Mouse (Mus musculus) urinary bladder, postnatal 14 days (tissue): ENCODE measurements at regions not wholly inside any gene's neighbourhood (a gene's known extent, or its start where the extent isn't known, plus 50 kb on each side); places are given as distances from the start of the nearest gene placed in this dataset.

Experiments
- DNase-seq: peaks from one replicate; pipeline ENCODE4 v3.0.0; 2021; ENCODE audit warnings: low spot score

DNA sequence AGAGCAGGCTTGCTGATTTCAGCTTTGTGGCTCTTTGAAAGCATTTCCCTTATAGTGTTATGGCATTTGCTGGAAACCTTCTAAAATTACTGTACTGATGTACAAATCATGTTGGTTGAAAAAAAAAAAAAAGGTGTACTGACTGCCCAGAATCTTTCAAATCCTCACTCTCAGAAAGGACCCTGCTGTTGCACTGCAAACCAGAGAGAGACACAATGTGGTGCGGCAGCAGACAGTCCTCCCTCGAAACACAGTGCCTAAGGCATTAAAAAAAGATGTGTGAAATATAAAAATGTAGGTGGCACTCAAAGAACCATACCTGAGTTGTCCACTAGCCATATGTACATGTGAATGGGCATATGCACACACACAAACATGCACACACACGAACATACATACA lies 128.3 kb downstream of the Actr3 start:
- no peak for DNase-seq

GRCm38 (mm10) chr1:125298520-125299090 lies 136.9 kb downstream of the Actr3 start:
- DNase-seq = no peak

- no peak for DNase-seq
Observed at GRCm38 (mm10) chr1:125295646-125296045, 139.9 kb downstream of the Actr3 start.

GRCm38 (mm10) chr1:125290320-125291021 lies 145.1 kb downstream of the Actr3 start:
- DNase-seq = no peak

DNA sequence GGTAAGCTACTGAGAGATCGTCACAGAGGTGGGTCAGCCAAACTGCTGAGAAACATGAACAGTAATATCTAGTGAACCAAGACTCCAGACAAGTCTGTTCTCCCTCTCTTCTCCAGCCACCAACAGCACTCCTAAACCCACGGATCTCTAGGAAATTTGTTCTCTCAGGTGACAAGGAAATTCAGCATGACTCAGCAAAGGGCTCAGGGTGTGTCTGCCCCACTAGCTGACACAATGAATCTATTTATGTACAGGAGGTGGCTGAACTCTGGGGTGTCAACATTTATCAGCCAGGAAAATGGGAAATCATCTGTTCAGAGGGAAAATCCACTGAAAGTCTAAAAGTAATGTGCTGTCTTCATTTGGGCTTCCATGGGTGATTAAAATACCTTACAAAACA lies 149.2 kb downstream of the Actr3 start:
- DNase-seq = no peak

GRCm38 (mm10) chr1:125284693-125285092 lies 150.8 kb downstream of the Actr3 start:
- DNase-seq = no peak

GRCm38 (mm10) chr1:125273752-125274151 lies 161.8 kb downstream of the Actr3 start:
- no peak for DNase-seq

- no peak for DNase-seq
Observed at GRCm38 (mm10) chr1:125263684-125264083, 171.8 kb downstream of the Actr3 start.

DNA sequence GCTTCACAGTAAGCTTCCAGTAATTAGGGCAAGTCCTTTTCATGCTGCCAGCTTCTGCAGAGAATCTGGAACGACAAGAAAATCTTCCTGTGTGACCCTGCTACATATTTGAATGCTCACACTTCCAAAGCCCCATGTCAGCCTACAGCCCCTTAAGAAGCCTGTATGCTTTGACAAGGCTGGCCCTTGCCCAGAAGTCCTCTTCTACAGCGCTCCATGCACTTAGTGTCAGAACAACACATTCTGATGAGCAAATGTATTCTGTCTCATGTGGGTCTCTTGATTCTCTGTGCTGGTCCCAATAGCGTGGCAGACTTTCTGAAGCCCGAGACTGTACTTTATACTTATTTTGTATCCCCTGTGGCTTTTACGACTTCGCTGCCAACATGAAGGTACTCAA lies 172.5 kb downstream of the Actr3 start:
- DNase-seq = no peak

DNA sequence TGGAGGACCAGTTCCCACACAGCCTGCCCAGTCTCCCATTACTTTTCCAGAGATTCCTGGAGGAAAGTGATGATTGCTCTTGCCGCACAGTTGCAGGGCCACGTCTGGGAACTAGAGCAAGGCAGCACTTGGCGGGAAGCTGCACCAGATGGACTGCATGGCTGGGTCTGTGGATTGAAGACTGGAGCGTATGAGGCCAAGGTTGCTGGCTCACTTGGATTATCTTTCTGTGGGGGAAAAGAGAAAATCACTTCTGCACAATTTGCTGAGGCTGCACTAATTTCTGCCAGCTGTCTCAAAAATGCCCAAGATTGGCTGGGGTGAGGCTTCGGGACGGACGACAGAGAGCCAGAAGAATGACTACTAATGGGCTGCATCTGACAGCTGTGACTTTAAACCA lies 193.2 kb downstream of the Actr3 start:
- no peak for DNase-seq

GRCm38 (mm10) chr1:125241717-125242116 lies 193.8 kb downstream of the Actr3 start:
- DNase-seq = no peak

DNA sequence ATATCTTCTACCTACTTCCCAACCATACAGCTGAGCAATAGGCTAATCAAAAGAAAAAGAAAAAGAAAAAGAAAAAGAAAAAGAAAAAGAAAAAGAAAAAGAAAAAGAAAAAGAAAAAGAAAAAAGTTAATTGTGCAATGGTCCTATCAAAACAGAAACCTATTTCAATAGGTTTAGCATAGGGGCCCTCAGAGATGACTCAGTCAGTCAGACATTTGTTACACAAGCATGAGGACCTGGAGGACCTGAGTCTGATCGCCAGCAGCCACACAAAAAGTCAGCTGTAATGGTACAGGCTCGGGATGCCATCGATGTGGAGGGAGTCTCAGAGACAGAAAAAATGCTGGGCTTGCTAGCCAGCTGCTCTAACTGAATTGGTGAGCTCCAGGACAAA lies 197.9 kb downstream of the Actr3 start:
- DNase-seq = no peak

- DNase-seq = peak; percentile 23
Observed at GRCm38 (mm10) chr1:125236948-125237594, 198.5 kb downstream of the Actr3 start.

DNA sequence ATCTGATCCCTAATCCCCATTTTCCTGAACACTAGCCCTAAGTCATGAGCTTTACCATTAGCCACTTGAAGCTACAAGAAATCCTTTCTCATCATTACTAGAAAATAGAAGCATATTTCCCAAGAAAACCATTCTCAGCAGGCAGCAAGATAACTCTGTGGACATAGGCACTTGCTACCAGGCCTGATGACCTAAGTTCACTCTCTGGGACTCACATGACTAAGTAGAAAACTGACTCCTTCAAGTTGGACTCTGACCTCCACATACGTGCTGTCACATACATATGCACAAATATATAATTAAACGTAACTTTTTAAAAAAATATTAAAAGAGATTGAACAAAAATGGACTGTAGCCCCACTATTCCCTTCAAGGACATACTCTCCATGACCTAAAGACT lies 200.8 kb downstream of the Actr3 start:
- DNase-seq = no peak

DNA sequence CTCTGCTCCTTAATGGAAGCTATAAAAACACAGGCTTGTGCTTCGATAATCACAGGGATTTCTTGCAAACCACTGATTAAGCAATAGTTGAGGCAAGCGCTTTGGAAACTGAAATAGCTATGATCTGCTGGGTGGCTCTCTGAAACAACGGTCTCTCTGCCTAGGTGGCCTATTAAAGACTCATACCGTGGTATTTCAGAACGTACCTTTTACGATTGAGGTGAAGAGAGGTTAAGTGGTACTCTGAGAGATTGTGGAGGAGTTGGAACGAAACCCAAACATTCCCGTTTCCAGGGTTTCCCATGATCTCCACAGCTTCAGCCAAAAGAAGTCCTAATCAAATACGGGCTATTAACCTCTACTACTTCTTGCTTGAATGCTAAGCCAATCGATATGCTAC lies 212.2 kb downstream of the Actr3 start:
- no peak for DNase-seq

- no peak for DNase-seq
Observed at GRCm38 (mm10) chr1:125216192-125216591, 219.3 kb downstream of the Actr3 start.

GRCm38 (mm10) chr1:125187091-125187490 lies 248.4 kb downstream of the Actr3 start:
- no peak for DNase-seq

GRCm38 (mm10) chr1:125176124-125176937 lies 259.2 kb downstream of the Actr3 start:
- DNase-seq = no peak

DNA sequence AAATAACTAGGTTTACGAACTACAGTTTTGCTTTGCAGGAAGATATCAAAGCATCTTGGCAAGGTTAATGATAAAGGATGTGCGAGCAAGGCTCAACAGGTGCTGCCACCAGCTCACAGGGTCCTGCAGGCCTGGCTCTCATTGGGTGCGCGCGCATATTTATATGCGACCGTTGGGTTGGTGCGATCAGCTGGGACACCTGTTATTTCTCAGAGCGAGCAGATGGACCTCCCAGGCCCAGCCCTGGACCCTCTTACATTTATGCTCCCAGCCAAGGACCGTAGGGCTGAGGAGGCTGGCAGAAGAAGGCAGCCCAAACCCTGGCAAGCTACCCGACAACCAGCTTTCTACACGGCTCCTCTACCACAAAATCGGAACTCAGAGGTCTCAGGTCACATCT lies 260.8 kb downstream of the Actr3 start:
- DNase-seq = no peak

GRCm38 (mm10) chr1:125172474-125172873 lies 263.1 kb downstream of the Actr3 start:
- no peak for DNase-seq

- DNase-seq = no peak
Observed at GRCm38 (mm10) chr1:125165226-125165625, 270.3 kb downstream of the Actr3 start.

- DNase-seq = no peak
Observed at GRCm38 (mm10) chr1:125158481-125158880, 277.0 kb downstream of the Actr3 start.

DNA sequence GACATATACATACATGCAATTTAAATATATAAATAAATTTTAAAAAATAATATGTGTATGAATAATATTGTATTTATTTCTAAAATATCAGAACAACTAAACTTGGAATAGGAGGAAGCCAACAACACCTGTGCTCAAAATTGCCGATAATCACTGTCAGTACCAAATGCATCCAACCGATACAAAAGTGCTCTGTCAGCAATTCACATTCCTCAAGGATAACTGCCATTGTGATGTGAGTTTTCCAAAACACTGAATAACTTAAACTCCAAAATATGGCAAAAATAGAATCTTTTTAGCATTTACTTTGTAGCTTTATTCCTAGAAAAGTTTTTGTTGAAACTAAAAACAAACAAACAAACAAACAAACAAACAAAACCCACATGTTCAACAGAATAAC lies 279.4 kb downstream of the Actr3 start:
- DNase-seq = no peak
